Mouse (Mus musculus) midbrain, postnatal 0 days (tissue): ENCODE results near the gene Pip5k1b. TPM values are rescaled to one million over a fixed set of nuclear protein-coding genes. Genes with fewer than 3 reads are reported as not detected.

Experiments
- ATAC-seq: fragments of 200-750 bp; cut with Nextera tagmentation; 2 replicates; pipeline ENCODE4 v1.8.0; 2017; ENCODE audit warnings: moderate number of reproducible peaks, mild to moderate bottlenecking, moderate TSS enrichment, moderate library complexity; ENCODE audit not compliant: low FRiP score
- DNase-seq: peaks from one replicate; pipeline ENCODE4 v3.0.0-alpha.2; 2015; ENCODE audit warnings: low spot score
- H3K27ac ChIP-seq: fragments of 300-500 bp; sonication (generic); 2 replicates; pipeline ENCODE4 v1.5.1; 2014; ENCODE audit warnings: low read depth, mild to moderate bottlenecking, low read length, mixed read lengths
- H3K27me3 ChIP-seq: fragments of 300-500 bp; sonication (generic); 2 replicates; pipeline ENCODE4 v1.6.1; 2014; ENCODE audit warnings: low read length, control low read depth, mixed read lengths; ENCODE audit not compliant: insufficient read depth
- H3K36me3 ChIP-seq: fragments of 300-500 bp; sonication (generic); 2 replicates; pipeline ENCODE4 v1.6.1; 2014; ENCODE audit warnings: low read length, control low read depth, mixed read lengths; ENCODE audit not compliant: insufficient read depth
- H3K4me1 ChIP-seq: fragments of 300-500 bp; sonication (generic); 2 replicates; pipeline ENCODE4 v1.6.1; 2014; ENCODE audit warnings: mild to moderate bottlenecking, control low read depth, antibody characterized with exemption, low read length, mixed read lengths; ENCODE audit not compliant: insufficient read depth
- H3K4me2 ChIP-seq: fragments of 300-500 bp; sonication (generic); 2 replicates; pipeline ENCODE4 v1.6.1; 2014; ENCODE audit warnings: low read depth, mild to moderate bottlenecking, low read length, mixed read lengths; ENCODE audit not compliant: poor library complexity, severe bottlenecking
- H3K4me3 ChIP-seq: fragments of 300-500 bp; sonication (generic); 2 replicates; pipeline ENCODE4 v1.5.1; 2014; ENCODE audit warnings: low read depth, mild to moderate bottlenecking, low read length, moderate library complexity
- H3K9ac ChIP-seq: fragments of 300-500 bp; sonication (generic); replicated peaks from 2 replicates; pipeline ENCODE4 v1.6.1; 2014; ENCODE audit warnings: mild to moderate bottlenecking, low read length, moderate library complexity, mixed read lengths; ENCODE audit not compliant: poor library complexity, severe bottlenecking
- H3K9me3 ChIP-seq: fragments of 300-500 bp; sonication (generic); 2 replicates; pipeline ENCODE4 v1.6.1; 2016; ENCODE audit warnings: low read length, control low read depth
- CTCF ChIP-seq: IDR thresholded peaks from 2 replicates; pipeline ENCODE4 v1.5.1; 2016; ENCODE audit warnings: antibody characterized with exemption, mild to moderate bottlenecking
- WGBS: fragments of 180-500 bp; shearing (Covaris S2); extraction: QIAGEN DNeasy Blood & Tissue Kit; methylation state at CpG from one replicate; pipeline ENCODE4 v1.1.7; 2014; 5-methylcytosine and 5-hydroxymethylcytosine counted together
- polyA plus RNA-seq: library from polyadenylated mRNA; unstranded; fragments of >200 nt; fragmentation: Nextera tagmentation; extraction: Ambion mirVana; gene quantifications from 2 replicates; pipeline ENCODE4 v1.2.1, GENCODE M21; 2015
- total RNA-seq: library from RNA; depleted of rRNA; stranded (reverse); fragments of >200 nt; gene quantifications from 2 replicates; pipeline ENCODE4 v1.2.3, GENCODE M21; 2014

Gene Pip5k1b
- total and polyA plus RNA-seq, 2 experiments from 2014 or later: 0.86 to 3.0 TPM

DNA sequence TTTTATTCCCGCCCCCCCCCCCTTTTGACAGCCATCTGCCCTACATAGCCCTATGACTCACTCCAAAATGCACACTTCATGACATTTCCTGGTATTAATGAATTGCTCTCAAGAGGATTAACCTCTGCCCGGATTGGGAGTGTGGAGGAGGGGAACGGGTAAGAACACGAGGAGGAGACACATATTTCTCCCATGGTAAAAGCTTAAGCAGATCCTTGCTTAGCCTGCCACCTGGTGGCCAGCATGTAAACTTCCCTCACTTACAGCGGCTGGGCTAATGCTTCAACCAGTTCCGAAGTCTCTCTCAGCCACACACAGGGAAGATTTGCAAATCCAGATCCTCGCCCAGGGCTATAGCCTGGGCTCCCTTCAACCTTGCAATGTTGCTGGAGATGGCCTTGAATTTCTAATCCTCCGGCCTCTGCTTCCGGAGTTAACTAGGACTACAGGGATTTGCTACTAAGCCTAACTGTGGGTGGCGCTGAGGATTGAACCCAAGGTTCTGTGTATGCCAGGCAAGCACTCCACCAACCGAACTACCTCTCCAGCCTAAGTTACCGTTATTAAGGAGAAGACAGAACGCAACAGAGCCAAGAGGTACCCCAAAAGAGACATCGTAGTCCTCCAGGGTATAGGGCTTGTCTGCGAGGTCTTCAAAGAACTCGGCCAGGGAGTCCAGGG, 283.8 kb downstream of the Pip5k1b start:
- Histone ChIP-seq H3K27me3 (no peaks in the 10 kb centered on the region), H3K4me3 (no peak overlapping the region), H3K9me3 (no peaks in the 10 kb centered on the region), H3K9ac (no peak overlapping the region), H3K27ac (no peak overlapping the region), H3K4me1 (no peaks in the 10 kb centered on the region), H3K4me2 (peak overlapping the region; percentile 36), H3K36me3 (0 out of 2 replicates have a peak, but pooled peaks cover 6% of the 10 kb centered on the region)
- WGBS: 37% methylated on average over 16 of the region's 16 CpGs
- peak; percentile 86 for DNase-seq
- peak; percentile 95 for TF ChIP-seq CTCF
- peak; percentile 75 for ATAC-seq

DNA sequence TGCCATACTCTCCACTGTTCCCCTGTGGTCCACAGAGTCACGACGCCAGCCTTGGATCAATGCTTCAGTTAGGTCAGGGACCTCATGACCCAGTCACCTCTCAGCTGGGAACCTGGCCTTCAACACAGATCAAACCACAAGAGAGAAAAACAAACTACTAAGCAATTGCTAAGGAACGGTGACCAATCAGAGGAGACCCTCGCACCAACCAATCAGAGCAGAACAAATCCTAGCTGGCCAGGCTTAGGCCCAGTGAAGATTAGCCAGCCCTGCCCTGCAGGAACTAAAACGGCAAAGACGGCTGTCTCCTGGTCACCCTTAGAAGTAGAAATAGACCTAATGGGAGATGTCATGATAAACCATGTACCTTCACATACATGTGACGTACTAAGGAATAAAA, 284.3 kb downstream of the Pip5k1b start:
- DNase-seq: no peak
- Histone ChIP-seq H3K9me3 (no peaks in the 10 kb centered on the region), H3K27ac (no peak overlapping the region), H3K4me1 (no peaks in the 10 kb centered on the region), H3K4me3 (no peak overlapping the region), H3K4me2 (peak overlapping the region; percentile 36), H3K27me3 (no peaks in the 10 kb centered on the region), H3K36me3 (0 out of 2 replicates have a peak, but pooled peaks cover 4% of the 10 kb centered on the region), H3K9ac (no peak overlapping the region)
- TF ChIP-seq CTCF: no peak
- WGBS: 24% methylated on average over 7 of the region's 7 CpGs
- ATAC-seq: peak; percentile 60

GRCm38 (mm10) chr19:24268531-24268930, 287.1 kb downstream of the Pip5k1b start:
- WGBS: 33% methylated on average over 4 of the region's 4 CpGs
- Histone ChIP-seq H3K27me3 (no peaks in the 10 kb centered on the region), H3K4me2 (no peak overlapping the region), H3K27ac (no peak overlapping the region), H3K4me3 (no peak overlapping the region), H3K9me3 (no peaks in the 10 kb centered on the region), H3K9ac (no peak overlapping the region), H3K36me3 (no peaks in the 10 kb centered on the region), H3K4me1 (no peaks in the 10 kb centered on the region)
- TF ChIP-seq CTCF: no peak
- ATAC-seq: no peak
- DNase-seq: no peak

DNA sequence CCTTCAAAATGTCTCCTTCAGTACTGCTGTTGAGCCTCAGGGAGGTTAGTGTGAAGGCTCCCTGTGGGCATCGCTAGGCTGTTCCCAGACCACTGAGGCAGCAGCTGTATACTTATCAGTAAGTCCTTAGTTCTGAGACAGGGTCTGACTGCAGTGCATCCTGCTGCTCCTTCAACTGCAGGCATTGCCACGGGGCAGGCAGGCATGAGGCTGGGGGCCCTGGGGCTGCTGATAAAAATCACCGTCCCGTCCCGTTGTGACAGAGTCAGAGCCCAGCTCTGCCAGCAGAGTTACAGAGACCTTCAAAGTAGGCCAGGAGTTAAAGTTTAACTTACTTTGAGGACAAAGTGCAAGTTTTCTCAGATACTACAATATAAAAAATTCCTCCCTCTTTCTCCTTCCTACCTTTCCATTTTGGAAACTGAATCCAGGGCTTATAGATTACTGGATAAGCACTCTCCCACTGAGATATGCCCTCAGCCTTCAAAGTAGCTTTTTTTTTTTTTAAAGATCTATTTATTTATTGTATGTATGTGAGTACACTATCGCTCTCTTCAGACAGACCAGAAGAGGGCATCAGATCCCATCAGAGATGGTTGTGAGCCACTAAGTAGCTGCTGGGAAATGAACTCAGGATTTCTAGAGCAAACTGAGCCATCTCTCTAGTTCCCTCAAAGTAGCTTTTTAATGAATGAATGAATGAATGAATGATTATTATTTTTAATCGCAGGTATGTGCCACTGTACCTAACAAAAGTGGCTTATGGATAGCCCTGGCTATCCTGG, 289.4 kb downstream of the Pip5k1b start:
- Histone ChIP-seq H3K27me3 (no peaks in the 10 kb centered on the region), H3K27ac (no peak overlapping the region), H3K36me3 (no peaks in the 10 kb centered on the region), H3K4me3 (no peak overlapping the region), H3K9me3 (no peaks in the 10 kb centered on the region), H3K4me1 (no peaks in the 10 kb centered on the region), H3K4me2 (no peak overlapping the region), H3K9ac (no peak overlapping the region)
- WGBS: 88% methylated on average over 7 of the region's 7 CpGs
- no peak for ATAC-seq
- peak; percentile 33 for TF ChIP-seq CTCF
- DNase-seq: no peak

GRCm38 (mm10) chr19:24264991-24265390, 290.7 kb downstream of the Pip5k1b start:
- Histone ChIP-seq H3K9me3 (no peaks in the 10 kb centered on the region), H3K9ac (no peak overlapping the region), H3K4me3 (no peak overlapping the region), H3K4me1 (no peaks in the 10 kb centered on the region), H3K36me3 (no peaks in the 10 kb centered on the region), H3K27ac (no peak overlapping the region), H3K27me3 (no peaks in the 10 kb centered on the region), H3K4me2 (no peak overlapping the region)
- TF ChIP-seq CTCF: peak; percentile 86
- peak; percentile 82 for DNase-seq
- peak; percentile 71; the same call in 1 of the 2 replicates for ATAC-seq
- 46% methylated on average over 7 of the region's 7 CpGs for WGBS

- no peak overlapping the region for H3K4me3 ChIP-seq
- TF ChIP-seq CTCF: no peak
- H3K4me1 ChIP-seq: no peaks in the 10 kb centered on the region
- H3K27ac ChIP-seq: no peak overlapping the region
- ATAC-seq: no peak
- H3K9ac ChIP-seq: no peak overlapping the region
- H3K27me3 ChIP-seq: no peaks in the 10 kb centered on the region
- H3K4me2 ChIP-seq: no peak overlapping the region
- H3K36me3 ChIP-seq: no peaks in the 10 kb centered on the region
- 95% methylated on average over 14 of the region's 14 CpGs for WGBS
- DNase-seq: no peak
- H3K9me3 ChIP-seq: no peaks in the 10 kb centered on the region
Observed at GRCm38 (mm10) chr19:24262736-24263135, 292.9 kb downstream of the Pip5k1b start.
